Mouse (Mus musculus) megakaryocyte progenitor cell, adult 5-6 weeks (primary cell): ENCODE results near the gene Tmem273. TPM values are rescaled to one million over a fixed set of nuclear protein-coding genes. Genes with fewer than 3 reads are reported as not detected.

ENCODE experiments used
- ATAC-seq: replicated peaks from 2 replicates; pipeline ENCODE4 v1.8.0; 2016; ENCODE audit warnings: mild to moderate bottlenecking, moderate TSS enrichment, inconsistent platforms; ENCODE audit not compliant: poor library complexity
- total RNA-seq, 2 experiments: library from RNA; stranded (forward) in 1 of 2; stranded (reverse) in 1 of 2; fragments of 157-497, 149-512 nt in 1 of 2; fragments of 200-1000 nt in 1 of 2; gene quantifications; 2 replicates each; pipeline versions ENCODE4 v1.2.3 to v1.2.4; 2015 to 2017

Tmem273 gene
- total RNA-seq, 2 experiments from 2014 or later: 23.7 to 24.0 TPM

DNA sequence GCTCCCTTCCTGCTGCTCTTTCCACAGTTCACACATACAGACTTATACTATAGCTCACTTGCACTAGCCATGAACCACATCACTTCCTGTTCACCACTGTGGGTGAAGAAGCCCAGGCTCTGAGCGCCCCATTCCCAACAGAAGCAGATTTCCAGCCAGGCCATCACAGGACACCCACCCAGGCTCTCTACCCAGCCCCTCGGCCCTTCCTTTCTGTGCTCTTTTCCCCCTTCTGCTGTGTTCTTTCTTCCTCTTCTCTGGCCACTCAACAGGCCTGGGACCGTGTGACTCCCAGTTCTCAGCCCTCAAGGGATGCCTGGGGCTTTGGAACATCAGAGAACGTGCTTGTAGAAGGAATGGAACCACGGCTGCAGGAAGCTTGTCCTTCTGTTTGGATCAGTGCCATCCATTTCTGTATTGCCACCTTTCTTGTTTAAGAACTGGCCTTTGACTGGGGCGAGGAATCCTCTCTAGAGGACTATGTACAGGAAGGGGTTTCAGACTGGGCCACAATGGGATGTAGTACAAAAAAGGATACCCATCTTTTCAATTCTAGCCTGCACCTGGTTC is 73.3 kb downstream of the Tmem273 start:
- no peak for ATAC-seq

DNA sequence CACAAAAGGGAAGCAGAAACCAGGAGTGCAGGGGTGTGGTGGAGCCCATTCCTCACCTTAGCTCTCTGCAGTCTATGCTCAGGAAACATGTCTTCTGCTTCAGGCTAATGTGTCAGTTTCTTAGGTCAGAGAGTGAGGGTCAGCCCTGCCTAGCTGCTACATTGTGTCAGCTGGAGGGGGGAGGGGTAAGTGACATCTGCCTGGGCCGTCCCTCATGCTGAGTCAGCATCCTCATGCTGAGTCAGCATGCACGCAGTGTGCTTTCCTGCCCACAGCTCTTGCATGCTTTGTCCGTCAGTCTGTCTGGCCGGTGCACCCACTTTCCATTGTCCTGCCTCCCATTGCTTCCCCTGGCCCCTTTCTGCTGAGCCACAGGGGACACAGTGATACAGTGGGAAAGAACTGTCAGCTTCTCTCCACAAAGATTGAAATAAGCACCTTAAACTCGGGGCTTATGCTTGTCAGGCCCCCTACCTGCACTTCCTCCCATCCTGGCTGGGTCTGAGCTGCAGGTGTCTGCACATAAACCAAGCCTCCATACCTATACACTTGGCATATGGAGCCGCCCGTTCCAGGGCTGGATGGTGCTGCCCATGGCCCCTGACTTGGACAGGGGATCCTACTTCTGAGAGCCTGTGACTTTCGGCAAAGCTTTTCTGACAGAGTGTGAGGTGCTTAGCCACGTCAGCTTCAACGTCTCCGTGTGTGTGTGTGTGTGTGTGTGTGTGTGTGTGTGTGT is 74.2 kb downstream of the Tmem273 start:
- no peak for ATAC-seq

DNA sequence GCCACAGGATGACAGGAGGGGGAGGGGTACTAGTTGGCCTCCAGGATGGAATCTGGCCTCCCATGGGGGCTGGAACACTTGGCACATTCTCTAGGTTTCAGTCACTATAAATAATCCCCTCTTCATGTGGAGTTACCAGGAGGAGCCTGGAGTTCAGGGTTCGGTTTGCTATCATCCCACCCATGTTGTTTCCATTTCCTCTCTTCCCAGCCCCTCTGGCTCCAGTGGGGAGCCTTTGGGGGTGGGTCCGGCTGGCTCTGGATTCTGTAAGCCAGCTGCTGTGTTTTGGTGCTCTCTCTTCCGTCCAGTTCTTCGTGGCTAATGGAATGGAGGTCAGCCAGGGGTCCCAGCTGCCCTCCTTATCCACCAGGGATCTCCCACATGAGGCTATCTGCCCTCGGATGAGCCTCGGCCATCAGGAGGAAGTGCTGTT is 75.4 kb downstream of the Tmem273 start:
- ATAC-seq: no peak

DNA sequence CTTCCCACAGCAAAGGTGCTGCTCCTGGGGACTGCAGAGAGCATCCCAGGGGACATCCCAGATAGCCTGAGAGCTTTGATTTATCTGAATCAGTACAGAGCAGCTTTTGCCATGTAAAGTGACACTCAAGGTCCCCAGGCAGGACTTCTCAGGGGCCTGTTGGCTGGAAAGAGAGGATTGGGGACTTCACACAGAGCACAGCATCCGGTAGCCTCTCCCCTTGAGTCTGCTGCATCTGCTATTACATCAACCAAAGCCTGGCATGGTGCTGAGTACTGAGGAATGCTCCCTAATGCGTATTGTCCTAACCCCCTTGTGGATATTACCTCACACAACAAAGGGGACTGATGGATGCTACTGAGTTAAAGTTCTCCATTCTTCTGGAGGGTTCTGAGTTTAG is 75.9 kb downstream of the Tmem273 start:
- ATAC-seq: no peak

GRCm38 (mm10) chr14:32865331-32865730 is 79.6 kb downstream of the Tmem273 start:
- no peak for ATAC-seq

Other genes starting within 250 kb of the Tmem273 start
- gene Prrxl1, start 186.6 kb upstream of the Tmem273 start, total RNA-seq (2015): not detected in 2 replicates
- not detected in 2 replicates for gene Prrxl1, start 186.6 kb upstream of the Tmem273 start, total RNA-seq (2017)
- not detected in 2 replicates for gene 3425401B19Rik, start 100.7 kb upstream of the Tmem273 start, total RNA-seq (2015)
- not detected in 2 replicates for gene 3425401B19Rik, start 100.7 kb upstream of the Tmem273 start, total RNA-seq (2017)
- not detected in 2 replicates for gene Fam170b, start 48.0 kb downstream of the Tmem273 start, total RNA-seq (2015)
- not detected in 2 replicates for gene Fam170b, start 48.0 kb downstream of the Tmem273 start, total RNA-seq (2017)
- gene Vstm4, start 70.8 kb downstream of the Tmem273 start, total RNA-seq (2015): not detected in 2 replicates
- gene Vstm4, start 70.8 kb downstream of the Tmem273 start, total RNA-seq (2017): 0.03 TPM in 1 of 2 replicates, not detected in the other
- not detected in 2 replicates for gene Lrrc18, start 205.4 kb downstream of the Tmem273 start, total RNA-seq (2015)
- 0.21 TPM in 1 of 2 replicates, not detected in the other for gene Lrrc18, start 205.4 kb downstream of the Tmem273 start, total RNA-seq (2017)